Mouse (Mus musculus) adrenal gland, postnatal 25 days (tissue): ENCODE results near the gene Ffar1. TPM values are rescaled to one million over a fixed set of nuclear protein-coding genes. Genes with fewer than 3 reads are reported as not detected.

Experiments
- total RNA-seq: library from RNA; stranded (reverse); gene quantifications from 2 replicates; pipeline ENCODE4 v1.2.3, GENCODE M21; 2021

The Ffar1 gene
- total RNA-seq, 1 experiment from 2014 or later = not detected

Other genes starting within 250 kb of the Ffar1 start
- gene Upk1a, start 248.7 kb downstream of the Ffar1 start, total RNA-seq = 0.36 TPM in 1 of 2 replicates, not detected in the other
- 1,003 and 1,219 TPM in 2 replicates for gene Cox6b1, start 235.4 kb downstream of the Ffar1 start, total RNA-seq
- not detected in 2 replicates for gene Etv2, start 225.7 kb downstream of the Ffar1 start, total RNA-seq
- 78.4 and 87.5 TPM in 2 replicates for gene Rbm42, start 211.2 kb downstream of the Ffar1 start, total RNA-seq
- 12.6 and 13.5 TPM in 2 replicates for gene Haus5, start 196.6 kb downstream of the Ffar1 start, total RNA-seq
- not detected in 2 replicates for gene Pmis2, start 190.0 kb downstream of the Ffar1 start, total RNA-seq
- gene 2200002J24Rik, start 162.6 kb downstream of the Ffar1 start, total RNA-seq = 5.5 and 11.1 TPM in 2 replicates
- 3.6 and 3.8 TPM in 2 replicates for gene Atp4a, start 149.4 kb downstream of the Ffar1 start, total RNA-seq
- gene Tmem147, start 132.0 kb downstream of the Ffar1 start, total RNA-seq = 209 TPM in 2 replicates
- gene Gapdhs, start 117.9 kb downstream of the Ffar1 start, total RNA-seq = not detected in 2 replicates
- 310 and 338 TPM in 2 replicates for gene Sbsn, start 110.1 kb downstream of the Ffar1 start, total RNA-seq
- 1.4 and 2.6 TPM in 2 replicates for gene Dmkn, start 97.8 kb downstream of the Ffar1 start, total RNA-seq
- not detected in 2 replicates for gene Krtdap, start 73.7 kb downstream of the Ffar1 start, total RNA-seq
- gene Ffar2, start 37.8 kb downstream of the Ffar1 start, total RNA-seq = 0.52 TPM in 1 of 2 replicates, not detected in the other
- gene Ffar3, start 5.4 kb downstream of the Ffar1 start, total RNA-seq = 0.70 TPM in 1 of 2 replicates, not detected in the other
- 0.30 TPM in 1 of 2 replicates, not detected in the other for gene Cd22, start 18.8 kb upstream of the Ffar1 start, total RNA-seq
- gene Mag, start 53.3 kb upstream of the Ffar1 start, total RNA-seq = 0.21 TPM in 1 of 2 replicates, not detected in the other
- gene Hamp2, start 63.1 kb upstream of the Ffar1 start, total RNA-seq = 2.4 and 9.8 TPM in 2 replicates
- 11.2 and 12.4 TPM in 2 replicates for gene Hamp, start 82.5 kb upstream of the Ffar1 start, total RNA-seq
- 150 and 153 TPM in 2 replicates for gene Usf2, start 95.2 kb upstream of the Ffar1 start, total RNA-seq
- 4.7 and 5.1 TPM in 2 replicates for gene Lsr, start 111.9 kb upstream of the Ffar1 start, total RNA-seq
- gene Fam187b, start 112.2 kb upstream of the Ffar1 start, total RNA-seq = 1.00 TPM in 1 of 2 replicates, not detected in the other
- 35.9 and 36.5 TPM in 2 replicates for gene Fxyd5, start 180.9 kb upstream of the Ffar1 start, total RNA-seq
- gene Fxyd7, start 189.9 kb upstream of the Ffar1 start, total RNA-seq = 0.55 TPM in 1 of 2 replicates, not detected in the other
- 151 and 212 TPM in 2 replicates for gene Fxyd1, start 195.6 kb upstream of the Ffar1 start, total RNA-seq
- 3.7 and 3.8 TPM in 2 replicates for gene Lgi4, start 197.8 kb upstream of the Ffar1 start, total RNA-seq
- 0.73 and 1.9 TPM in 2 replicates for gene Fxyd3, start 215.1 kb upstream of the Ffar1 start, total RNA-seq